Mouse (Mus musculus) testis, adult 2 months (tissue): ENCODE results near the gene Cdc34. TPM values are rescaled to one million over a fixed set of nuclear protein-coding genes. Genes with fewer than 3 reads are reported as not detected.

Experiments used
- H3K27ac ChIP-seq: fragments of 200-500 bp; 2 replicates; pipeline ENCODE4 v1.5.1; 2012; ENCODE audit warnings: low read depth, low read length; ENCODE audit not compliant: control insufficient read depth, insufficient read depth
- H3K27me3 ChIP-seq: fragments of 200-500 bp; 2 replicates; pipeline ENCODE4 v1.6.1; 2012; ENCODE audit warnings: mild to moderate bottlenecking, low read length, moderate library complexity; ENCODE audit not compliant: control insufficient read depth, insufficient read depth
- H3K36me3 ChIP-seq: fragments of 200-500 bp; 2 replicates; pipeline ENCODE4 v1.6.1; 2012; ENCODE audit warnings: mild to moderate bottlenecking, low read length; ENCODE audit not compliant: control insufficient read depth, insufficient read depth
- H3K4me1 ChIP-seq: fragments of 200-500 bp; 2 replicates; pipeline ENCODE4 v1.6.1; 2012; ENCODE audit warnings: low read length; ENCODE audit not compliant: control insufficient read depth, insufficient read depth
- H3K4me3 ChIP-seq: fragments of 200-500 bp; 2 replicates; pipeline ENCODE4 v1.5.1; 2012; ENCODE audit warnings: low read depth, mild to moderate bottlenecking, low read length, moderate library complexity, mixed read lengths; ENCODE audit not compliant: control insufficient read depth
- CTCF ChIP-seq: fragments of 200-500 bp; IDR thresholded peaks from 2 replicates; pipeline ENCODE4 v1.5.1; 2012; ENCODE audit warnings: low read depth, mild to moderate bottlenecking, inconsistent platforms, low read length, moderate library complexity; ENCODE audit not compliant: control insufficient read depth, insufficient read depth, insufficient replicate concordance
- POLR2A ChIP-seq: fragments of 200-500 bp; IDR thresholded peaks from 2 replicates; pipeline ENCODE4 v1.6.1; 2012; ENCODE audit warnings: low read depth, mild to moderate bottlenecking, inconsistent platforms, low read length, moderate library complexity; ENCODE audit not compliant: control insufficient read depth
- polyA plus RNA-seq: library from polyadenylated mRNA; depleted of rRNA; stranded (reverse); fragments of >200 nt; gene quantifications from 2 replicates; pipeline ENCODE4 v1.2.3, GENCODE M21; 2012; rRNA removed

Cdc34 gene
- polyA plus RNA-seq, 1 experiment = 855 TPM

DNA sequence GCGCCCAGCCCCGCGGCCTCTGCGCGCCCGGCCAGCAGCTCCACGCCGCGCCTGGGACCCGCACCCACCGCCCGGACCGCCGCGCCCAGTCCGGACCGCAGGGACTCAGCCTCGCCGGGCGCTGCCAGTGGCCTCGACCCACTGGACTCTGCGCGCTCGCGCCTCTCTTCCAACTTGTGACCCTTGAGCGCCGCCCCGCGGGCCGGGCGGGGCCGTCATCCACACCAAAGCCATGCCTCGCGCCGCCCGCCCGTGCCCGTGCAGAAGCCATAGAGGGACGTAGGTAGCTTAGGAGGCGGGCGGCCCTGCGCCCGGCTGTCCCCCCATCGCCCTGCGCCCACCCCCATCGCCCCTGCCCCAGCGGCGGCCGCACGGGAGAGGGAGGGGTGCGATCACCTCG is 53.4 kb downstream of the Cdc34 start:
- H3K36me3 ChIP-seq = no peaks in the 10 kb centered on the region
- peak overlapping the region; percentile 33 for H3K4me3 ChIP-seq
- peaks cover 23% of the 10 kb centered on the region for H3K4me1 ChIP-seq

GRCm38 (mm10) chr10:79736706-79737105 is 54.7 kb downstream of the Cdc34 start:
- H3K4me1 ChIP-seq = peaks cover 23% of the 10 kb centered on the region
- no peak overlapping the region for H3K27ac ChIP-seq
- H3K27me3 ChIP-seq = no peaks in the 10 kb centered on the region
- no peaks in the 10 kb centered on the region; the same call in none of the 2 replicates for H3K36me3 ChIP-seq
- no peak overlapping the region for H3K4me3 ChIP-seq
- no peak for TF ChIP-seq POLR2A

More for the DNA sequence above, 53.4 kb downstream of the Cdc34 start:
- Histone ChIP-seq H3K27me3 (no peaks in the 10 kb centered on the region), H3K27ac (no peak overlapping the region)
- TF ChIP-seq POLR2A (no peak), CTCF (no peak)

Other genes with a start within 250 kb of the Cdc34 start
- not detected in 2 replicates for gene Vmn2r83, start 213.5 kb upstream of the Cdc34 start, polyA plus RNA-seq
- gene Plpp2, start 148.4 kb upstream of the Cdc34 start, polyA plus RNA-seq = 4.1 and 5.1 TPM in 2 replicates
- gene Mier2, start 127.0 kb upstream of the Cdc34 start, polyA plus RNA-seq = 25.1 and 28.0 TPM in 2 replicates
- 407 and 425 TPM in 2 replicates for gene Theg, start 94.9 kb upstream of the Cdc34 start, polyA plus RNA-seq
- 0.91 and 1.5 TPM in 2 replicates for gene C2cd4c, start 68.2 kb upstream of the Cdc34 start, polyA plus RNA-seq
- gene Shc2, start 44.3 kb upstream of the Cdc34 start, polyA plus RNA-seq = 4.5 and 5.8 TPM in 2 replicates
- not detected in 2 replicates for gene Odf3l2, start 36.5 kb upstream of the Cdc34 start, polyA plus RNA-seq
- gene Madcam1, start 17.6 kb upstream of the Cdc34 start, polyA plus RNA-seq = not detected in 2 replicates
- gene Tpgs1, start 12.8 kb upstream of the Cdc34 start, polyA plus RNA-seq = 33.9 and 36.7 TPM in 2 replicates
- 0.33 and 0.52 TPM in 2 replicates for gene Gzmm, start 6.8 kb downstream of the Cdc34 start, polyA plus RNA-seq
- 849 and 920 TPM in 2 replicates for gene Bsg, start 22.3 kb downstream of the Cdc34 start, polyA plus RNA-seq
- gene Hcn2, start 34.4 kb downstream of the Cdc34 start, polyA plus RNA-seq = 0.69 and 0.88 TPM in 2 replicates
- 30.6 and 32.5 TPM in 2 replicates for gene Polrmt, start 64.4 kb downstream of the Cdc34 start, polyA plus RNA-seq
- 0.28 and 0.53 TPM in 2 replicates for gene Fgf22, start 72.9 kb downstream of the Cdc34 start, polyA plus RNA-seq
- gene Rnf126, start 84.8 kb downstream of the Cdc34 start, polyA plus RNA-seq = 989 and 1,153 TPM in 2 replicates
- 13.8 and 16.1 TPM in 2 replicates for gene Fstl3, start 95.1 kb downstream of the Cdc34 start, polyA plus RNA-seq
- 0.11 TPM in 1 of 2 replicates, not detected in the other for gene Prss57, start 108.8 kb downstream of the Cdc34 start, polyA plus RNA-seq
- 8.1 and 9.1 TPM in 2 replicates for gene Palm, start 111.4 kb downstream of the Cdc34 start, polyA plus RNA-seq
- gene Misp, start 138.8 kb downstream of the Cdc34 start, polyA plus RNA-seq = 0.27 and 0.36 TPM in 2 replicates
- gene Ptbp1, start 172.2 kb downstream of the Cdc34 start, polyA plus RNA-seq = 125 and 126 TPM in 2 replicates
- 0.72 and 0.90 TPM in 2 replicates for gene Prtn3, start 192.3 kb downstream of the Cdc34 start, polyA plus RNA-seq
- gene Plppr3, start 192.4 kb downstream of the Cdc34 start, polyA plus RNA-seq = 1.6 and 2.7 TPM in 2 replicates
- 0.11 and 0.22 TPM in 2 replicates for gene Elane, start 204.1 kb downstream of the Cdc34 start, polyA plus RNA-seq
- 18.0 and 33.8 TPM in 2 replicates for gene Cfd, start 208.7 kb downstream of the Cdc34 start, polyA plus RNA-seq
- 163 and 181 TPM in 2 replicates for gene Med16, start 226.7 kb downstream of the Cdc34 start, polyA plus RNA-seq
- not detected in 2 replicates for gene Gm26602, start 228.7 kb downstream of the Cdc34 start, polyA plus RNA-seq
- 0.75 and 0.99 TPM in 2 replicates for gene Kiss1r, start 234.8 kb downstream of the Cdc34 start, polyA plus RNA-seq
- 15.0 and 15.2 TPM in 2 replicates for gene R3hdm4, start 239.0 kb downstream of the Cdc34 start, polyA plus RNA-seq
- gene Arid3a, start 244.8 kb downstream of the Cdc34 start, polyA plus RNA-seq = 59.5 and 65.0 TPM in 2 replicates